Mouse (Mus musculus) stomach, postnatal 0 days (tissue): ENCODE measurements around the gene Pigq. TPM values are rescaled to one million over a fixed set of nuclear protein-coding genes. Genes with fewer than 3 reads are reported as not detected.

Experiments
- ATAC-seq: fragments of 200-750 bp; cut with Nextera tagmentation; 2 replicates; pipeline ENCODE4 v1.8.0; 2017; ENCODE audit not compliant: low FRiP score, low TSS enrichment
- DNase-seq: peaks from one replicate; pipeline ENCODE4 v3.0.0-alpha.2; 2016; ENCODE audit warnings: low spot score
- H3K27ac ChIP-seq: fragments of 300-500 bp; sonication (generic); replicated peaks from 2 replicates; pipeline ENCODE4 v1.5.1; 2014; ENCODE audit warnings: mild to moderate bottlenecking, control low read depth
- H3K27me3 ChIP-seq: fragments of 300-500 bp; sonication (generic); 2 replicates; pipeline ENCODE4 v1.6.1; 2014; ENCODE audit warnings: low read length; ENCODE audit not compliant: control insufficient read depth, insufficient read depth
- H3K36me3 ChIP-seq: fragments of 300-500 bp; sonication (generic); 2 replicates; pipeline ENCODE4 v1.6.1; 2014; ENCODE audit warnings: low read length, mixed read lengths; ENCODE audit not compliant: control insufficient read depth, insufficient read depth
- H3K4me1 ChIP-seq: fragments of 300-500 bp; sonication (generic); replicated peaks from 2 replicates; pipeline ENCODE4 v1.6.1; 2014; ENCODE audit warnings: antibody characterized with exemption; ENCODE audit not compliant: control insufficient read depth, insufficient read depth
- H3K4me2 ChIP-seq: fragments of 300-500 bp; sonication (generic); replicated peaks from 2 replicates; pipeline ENCODE4 v1.6.1; 2014; ENCODE audit warnings: low read depth, mild to moderate bottlenecking, control low read depth, moderate library complexity
- H3K4me3 ChIP-seq: fragments of 300-500 bp; sonication (generic); 2 replicates; pipeline ENCODE4 v1.5.1; 2014; ENCODE audit warnings: low read depth, low read length, control low read depth
- H3K9ac ChIP-seq: fragments of 300-500 bp; sonication (generic); 2 replicates; pipeline ENCODE4 v1.6.1; 2014; ENCODE audit warnings: mild to moderate bottlenecking, low read length, control low read depth, mixed read lengths
- H3K9me3 ChIP-seq: fragments of 300-500 bp; sonication (generic); 2 replicates; pipeline ENCODE4 v1.6.1; 2016; ENCODE audit warnings: low read length; ENCODE audit not compliant: control insufficient read depth
- CTCF ChIP-seq: IDR thresholded peaks from 2 replicates; pipeline ENCODE4 v1.5.1; 2016; ENCODE audit warnings: antibody characterized with exemption, low read depth, mild to moderate bottlenecking, moderate library complexity
- EP300 ChIP-seq: optimal IDR thresholded peaks from 2 replicates; pipeline ENCODE3; 2016; ENCODE audit warnings: antibody characterized with exemption
- WGBS: fragments of 180-500 bp; shearing (Covaris S2); extraction: QIAGEN DNeasy Blood & Tissue Kit; methylation state at CpG from one replicate; pipeline ENCODE4 v1.1.7; 2014; 5-methylcytosine and 5-hydroxymethylcytosine counted together
- polyA plus RNA-seq: library from polyadenylated mRNA; unstranded; fragments of >200 nt; fragmentation: Nextera tagmentation; extraction: Ambion mirVana; gene quantifications from 2 replicates; pipeline ENCODE4 v1.2.1, GENCODE M21; 2015

Gene Pigq
- polyA plus RNA-seq, 1 experiment from 2014 or later = 25.4 TPM

DNA sequence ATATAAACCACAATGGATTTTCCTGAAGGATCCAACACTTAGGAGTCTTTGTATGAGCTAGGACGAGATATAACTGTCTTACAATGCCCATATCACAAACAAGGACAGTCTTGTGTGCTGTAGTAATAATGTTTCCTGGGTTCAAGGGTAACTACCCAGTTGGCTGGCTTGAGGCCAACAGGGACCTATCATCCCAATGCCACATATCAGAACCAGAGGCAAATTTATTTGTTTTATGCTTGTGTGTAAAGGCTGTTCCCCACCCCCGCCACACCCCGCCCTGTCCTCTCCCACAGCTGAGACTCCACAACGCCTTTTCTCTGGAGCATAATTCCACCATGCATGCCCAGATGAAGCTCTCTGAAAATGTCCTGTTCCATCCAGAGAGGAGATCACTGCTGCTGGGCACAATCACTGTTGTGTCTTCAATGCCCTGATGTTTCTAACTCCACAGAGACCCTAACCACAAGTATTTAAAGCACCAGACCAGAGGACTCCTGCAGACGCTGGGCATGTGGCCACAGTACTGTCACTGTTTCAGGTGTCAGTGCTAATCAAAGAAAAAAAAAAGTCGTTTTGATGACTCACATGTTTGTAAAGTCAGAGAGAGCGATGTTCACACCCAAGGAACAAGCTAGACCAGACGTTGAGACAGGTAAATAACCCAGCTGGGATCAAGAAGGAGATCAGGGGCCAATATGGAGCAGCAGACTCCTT lies 27.6 kb downstream of the Pigq start:
- no peak for ATAC-seq

DNA sequence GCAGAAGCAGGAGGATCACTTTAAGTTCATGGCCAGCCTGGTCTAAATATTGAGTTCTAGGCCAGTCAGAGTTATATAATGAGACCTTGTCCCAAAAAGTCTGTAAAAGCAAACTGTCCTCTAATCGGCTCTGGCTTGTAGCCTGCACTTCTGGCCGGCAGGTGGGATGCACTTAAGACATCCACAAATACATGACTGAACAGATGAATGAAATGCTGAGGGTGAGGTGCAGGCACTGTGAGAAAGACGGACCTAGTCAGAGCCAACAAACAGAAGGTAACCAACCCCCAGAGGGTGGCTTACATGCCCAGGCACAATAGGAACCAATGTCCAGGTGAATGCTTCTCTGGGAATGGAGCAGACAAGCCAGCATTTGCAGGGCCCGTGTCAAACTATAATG lies 30.4 kb downstream of the Pigq start:
- ATAC-seq = no peak

More for the DNA sequence above, 27.6 kb downstream of the Pigq start:
- Histone ChIP-seq H3K4me2 (peak overlapping the region; percentile 96; the same call in 1 of the 2 replicates), H3K27me3 (no peaks in the 10 kb centered on the region), H3K4me1 (no peaks in the 10 kb centered on the region; the same call in none of the 2 replicates), H3K9me3 (no peaks in the 10 kb centered on the region), H3K27ac (peak overlapping the region; percentile 77), H3K36me3 (no peaks in the 10 kb centered on the region), H3K4me3 (no peak overlapping the region), H3K9ac (no peak overlapping the region)
- 44% methylated on average over 8 of the region's 8 CpGs for WGBS
- peak; percentile 71 for DNase-seq
- TF ChIP-seq CTCF (no peak), EP300 (no peak)

DNA sequence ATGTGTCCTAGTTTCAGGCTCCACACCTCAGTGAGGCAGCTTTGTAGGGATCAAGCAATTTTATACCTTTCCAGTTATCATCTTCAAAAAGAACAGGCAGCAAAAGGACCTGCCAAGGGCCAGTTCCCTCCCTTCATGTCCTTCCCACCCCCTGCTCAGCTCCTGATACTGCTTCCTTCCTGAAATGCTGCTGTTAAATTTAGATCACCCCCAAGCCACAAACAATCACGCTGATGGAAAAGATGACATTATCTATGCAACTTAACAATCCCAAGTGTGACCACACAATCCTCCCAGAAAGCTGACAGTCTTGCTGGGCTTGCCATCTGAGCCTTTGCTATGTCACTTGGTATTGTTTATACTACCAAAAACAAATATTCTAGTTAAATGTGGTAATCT lies 30.9 kb downstream of the Pigq start:
- H3K4me1 ChIP-seq = no peaks in the 10 kb centered on the region; the same call in none of the 2 replicates
- no peaks in the 10 kb centered on the region for H3K9me3 ChIP-seq
- H3K9ac ChIP-seq = no peak overlapping the region
- no peak for TF ChIP-seq EP300
- TF ChIP-seq CTCF = no peak
- H3K27me3 ChIP-seq = no peaks in the 10 kb centered on the region
- 79% methylated on average over 1 of the region's 1 CpGs for WGBS
- no peak overlapping the region for H3K4me3 ChIP-seq
- ATAC-seq (no peak), DNase-seq (no peak)
- no peaks in the 10 kb centered on the region for H3K36me3 ChIP-seq
- peak overlapping the region; percentile 35; the same call in 1 of the 2 replicates for H3K27ac ChIP-seq
- H3K4me2 ChIP-seq = no peak overlapping the region

More for the DNA sequence above, 30.4 kb downstream of the Pigq start:
- TF ChIP-seq EP300 (no peak), CTCF (no peak)
- no peak overlapping the region for H3K4me2 ChIP-seq
- no peaks in the 10 kb centered on the region for H3K9me3 ChIP-seq
- 70% methylated on average over 4 of the region's 4 CpGs for WGBS
- no peaks in the 10 kb centered on the region; the same call in none of the 2 replicates for H3K4me1 ChIP-seq
- DNase-seq = no peak
- no peak overlapping the region for H3K4me3 ChIP-seq
- H3K27me3 ChIP-seq = no peaks in the 10 kb centered on the region
- no peak overlapping the region for H3K9ac ChIP-seq
- no peaks in the 10 kb centered on the region for H3K36me3 ChIP-seq
- H3K27ac ChIP-seq = 0 out of 2 replicates have a peak overlapping the region, but pooled peaks have one; percentile 30

DNA sequence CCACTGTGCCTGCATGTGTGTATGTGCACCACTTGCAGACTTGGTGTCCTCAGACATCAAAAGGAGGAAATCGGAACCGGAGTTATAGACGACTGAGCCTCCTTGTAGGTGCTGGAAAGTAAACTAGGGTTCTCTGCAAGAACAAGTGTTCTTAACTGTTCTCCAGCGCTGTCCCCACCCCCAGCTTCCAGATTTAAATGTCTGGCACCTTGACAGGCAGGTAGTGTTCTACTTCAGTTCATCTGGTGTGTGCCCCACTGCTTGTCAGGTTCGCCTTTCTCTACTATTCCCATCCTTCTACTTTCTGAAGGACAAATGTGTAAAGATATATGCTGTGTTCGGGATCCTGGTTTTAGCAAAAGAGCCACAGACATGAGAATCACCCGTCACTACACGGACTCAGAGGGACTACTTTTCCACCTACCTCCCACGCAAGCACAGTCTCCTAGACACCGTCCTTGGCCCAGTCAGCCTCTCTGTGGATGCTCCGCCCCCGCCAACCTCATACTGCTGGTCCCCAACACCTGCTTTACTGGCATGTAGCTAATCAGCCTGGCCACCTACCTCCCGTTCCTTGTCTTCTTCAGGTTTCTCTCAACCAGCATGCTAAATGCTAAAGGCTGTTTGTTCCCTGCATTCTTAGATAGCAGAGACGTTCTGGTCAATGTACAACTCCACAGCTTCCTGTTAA lies 31.4 kb downstream of the Pigq start:
- no peak overlapping the region for H3K4me3 ChIP-seq
- ATAC-seq (no peak), DNase-seq (no peak)
- no peaks in the 10 kb centered on the region for H3K27me3 ChIP-seq
- TF ChIP-seq CTCF (no peak), EP300 (no peak)
- 81% methylated on average over 14 of the region's 14 CpGs for WGBS
- no peak overlapping the region for H3K4me2 ChIP-seq
- peak overlapping the region; percentile 35; the same call in 1 of the 2 replicates for H3K27ac ChIP-seq
- no peaks in the 10 kb centered on the region; the same call in none of the 2 replicates for H3K4me1 ChIP-seq
- no peaks in the 10 kb centered on the region for H3K9me3 ChIP-seq
- H3K36me3 ChIP-seq = no peaks in the 10 kb centered on the region
- no peak overlapping the region for H3K9ac ChIP-seq

DNA sequence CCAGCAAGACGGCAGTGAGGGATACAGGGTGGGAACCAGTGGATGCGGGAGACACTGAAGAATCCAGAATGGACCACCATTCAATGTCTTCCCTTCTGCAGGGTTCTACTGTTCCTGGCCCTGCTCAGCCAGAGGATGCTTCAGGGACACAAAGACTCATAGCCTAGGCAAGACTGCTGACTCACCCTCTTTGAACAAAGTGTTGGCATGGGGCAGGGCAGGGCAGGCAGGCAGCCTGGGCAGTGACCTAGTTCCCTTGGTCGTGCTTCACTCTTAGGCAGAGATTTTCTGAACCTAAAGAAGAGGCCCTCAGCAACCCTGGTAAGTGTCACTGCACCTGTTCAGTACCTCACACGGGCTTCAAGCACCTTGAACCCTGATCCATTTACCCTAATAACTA lies 32.9 kb downstream of the Pigq start:
- ATAC-seq = peak; percentile 63
- no peaks in the 10 kb centered on the region for H3K36me3 ChIP-seq

DNA sequence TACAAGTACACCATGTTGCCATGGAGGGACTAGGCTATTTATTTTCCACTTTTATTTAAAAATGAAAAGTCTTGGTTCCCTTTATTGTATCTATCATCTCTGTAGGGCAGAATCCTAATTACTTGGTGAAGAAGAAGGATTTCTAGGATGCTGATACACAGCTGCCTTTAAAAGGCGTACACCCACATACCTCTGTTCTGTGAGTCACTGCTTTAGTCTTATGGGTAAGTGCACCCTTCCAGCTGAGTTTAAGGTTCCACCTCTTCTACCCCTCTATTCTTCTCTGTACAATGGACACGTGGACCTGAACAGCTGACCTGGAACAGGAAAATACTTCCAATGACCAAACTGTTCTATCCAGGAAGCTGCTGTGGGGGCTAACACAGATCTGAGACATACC lies 37.1 kb downstream of the Pigq start:
- Histone ChIP-seq H3K9me3 (no peaks in the 10 kb centered on the region), H3K4me1 (no peaks in the 10 kb centered on the region), H3K27ac (no peak overlapping the region), H3K9ac (no peak overlapping the region), H3K36me3 (no peaks in the 10 kb centered on the region), H3K4me3 (no peak overlapping the region), H3K4me2 (no peak overlapping the region), H3K27me3 (no peaks in the 10 kb centered on the region)
- WGBS = 84% methylated on average over 2 of the region's 2 CpGs
- ATAC-seq (no peak), DNase-seq (no peak)
- TF ChIP-seq CTCF (no peak), EP300 (no peak)

More for the DNA sequence above, 32.9 kb downstream of the Pigq start:
- Histone ChIP-seq H3K4me1 (no peaks in the 10 kb centered on the region), H3K4me2 (no peak overlapping the region), H3K9ac (no peak overlapping the region), H3K9me3 (no peaks in the 10 kb centered on the region), H3K27me3 (no peaks in the 10 kb centered on the region), H3K4me3 (no peak overlapping the region), H3K27ac (no peak overlapping the region)
- peak; percentile 45 for DNase-seq
- TF ChIP-seq EP300 (no peak), CTCF (no peak)
- 73% methylated on average over 4 of the region's 4 CpGs for WGBS
